Mouse (Mus musculus) frontal cortex, adult 2 months (tissue): ENCODE data around the gene Spsb4. TPM values are rescaled to one million over a fixed set of nuclear protein-coding genes. Genes with fewer than 3 reads are reported as not detected.
"Not testable (repeated sequence)": the region's sequence is repeated elsewhere in the genome, so short reads cannot be mapped to it uniquely, and the experiment has no call there.

Experiments
- DNase-seq, 2 experiments: peaks; one replicate each; pipeline ENCODE4 v3.0.0; 2022; ENCODE audit warnings: low spot score in 1 of 2; ENCODE audit errors: extremely low spot score in 1 of 2
- polyA plus RNA-seq: library from polyadenylated mRNA; depleted of rRNA; stranded (reverse); fragments of >200 nt; gene quantifications from 2 replicates; pipeline ENCODE4 v1.2.3, GENCODE M21; 2012

The Spsb4 gene
- polyA plus RNA-seq, 1 experiment: 9.1 TPM

- DNase-seq: peak in 1 of 2 experiments; percentile 51
These were observed 64.4 kb downstream of the Spsb4 start for GRCm38 (mm10) chr9:96954063-96954809.

GRCm38 (mm10) chr9:96953443-96953842 lies 65.2 kb downstream of the Spsb4 start:
- DNase-seq: no peak

GRCm38 (mm10) chr9:96952310-96952975 lies 66.2 kb downstream of the Spsb4 start:
- DNase-seq: peak in 1 of 2 experiments; percentile 53

GRCm38 (mm10) chr9:96949551-96949950 lies 69.1 kb downstream of the Spsb4 start:
- DNase-seq: no peak

GRCm38 (mm10) chr9:96948546-96948945 lies 70.1 kb downstream of the Spsb4 start:
- no peak for DNase-seq

- DNase-seq: no peak
These were observed 71.5 kb downstream of the Spsb4 start for GRCm38 (mm10) chr9:96947171-96947570.

GRCm38 (mm10) chr9:96944517-96944916 lies 74.1 kb downstream of the Spsb4 start:
- DNase-seq: peak in 1 of 2 experiments; percentile 19

- no peak for DNase-seq
These were observed 75.7 kb downstream of the Spsb4 start for GRCm38 (mm10) chr9:96942975-96943374.

- no peak for DNase-seq
These were observed 79.8 kb downstream of the Spsb4 start for GRCm38 (mm10) chr9:96938887-96939286.

- not testable (repeated sequence) for DNase-seq
These were observed 82.2 kb downstream of the Spsb4 start for GRCm38 (mm10) chr9:96936427-96936826.

GRCm38 (mm10) chr9:96935556-96936300 lies 82.9 kb downstream of the Spsb4 start:
- no peak for DNase-seq

GRCm38 (mm10) chr9:96934816-96935215 lies 83.8 kb downstream of the Spsb4 start:
- no peak for DNase-seq

- DNase-seq: no peak
These were observed 85.9 kb downstream of the Spsb4 start for GRCm38 (mm10) chr9:96932751-96933150.

- DNase-seq: no peak
These were observed 94.9 kb downstream of the Spsb4 start for GRCm38 (mm10) chr9:96923577-96924316.

GRCm38 (mm10) chr9:96923119-96923518 lies 95.5 kb downstream of the Spsb4 start:
- DNase-seq: no peak

- peak; percentile 93 to 100 for DNase-seq
These were observed 101.8 kb downstream of the Spsb4 start for GRCm38 (mm10) chr9:96916620-96917538.

- no peak for DNase-seq
These were observed 102.6 kb downstream of the Spsb4 start for GRCm38 (mm10) chr9:96916076-96916475.

GRCm38 (mm10) chr9:96914851-96915250 lies 103.8 kb downstream of the Spsb4 start:
- no peak for DNase-seq

- DNase-seq: no peak
These were observed 104.6 kb downstream of the Spsb4 start for GRCm38 (mm10) chr9:96914005-96914404.

GRCm38 (mm10) chr9:96909503-96909902 lies 109.1 kb downstream of the Spsb4 start:
- DNase-seq: no peak
